15 mouse cellular contexts compared by ENCODE assay signal in genomic region chr16:97536859-97537258, GRCm38 (mm10). TPM values are rescaled to one million over a fixed set of nuclear protein-coding genes. Genes with fewer than 3 reads are reported as not detected.
DNase-seq lines count a peak whose midpoint lies in the region; ATAC-seq and TF ChIP-seq lines count a peak whose summit lies in the region.
"Had no signal": no experiment of that assay in that cellular context is flagged by ENCODE, and none has a peak within 500 bp of the region (broad histone marks: within the 10 kb centered on the region; RNA-seq: fewer than 3 reads in every experiment).

No protein-coding gene starts in this region.

- no peaks in the 10 kb centered on the region for H3K27me3 ChIP-seq in heart, embryonic 16.5 days (ENCODE audit: control insufficient read depth, insufficient read depth, low read length)
- no peaks in the 10 kb centered on the region for H3K27me3 ChIP-seq in midbrain, embryonic 12.5 days
- no peaks in the 10 kb centered on the region for H3K27me3 ChIP-seq in midbrain, postnatal 0 days (ENCODE audit: insufficient read depth, low read length)
- H3K27me3 ChIP-seq in intestine, embryonic 16.5 days (replicated peaks; ENCODE audit: control insufficient read depth, insufficient read depth, low read length), result no peaks in the 10 kb centered on the region
- no peaks in the 10 kb centered on the region for H3K27me3 ChIP-seq in small intestine, adult 2 months (ENCODE audit: control insufficient read depth, insufficient read depth, low read length)

- TF ChIP-seq CTCF in midbrain, postnatal 0 days (IDR thresholded peaks at IDR 0.05), result no peak
- TF ChIP-seq CTCF in small intestine, adult 2 months (IDR thresholded peaks at IDR 0.05; ENCODE audit: extremely low read depth, insufficient read length, insufficient replicate concordance, low read depth, low read length), result no peak; the same call in 1 of the 2 replicates

- no peak for TF ChIP-seq POLR2A in small intestine, adult 2 months (IDR thresholded peaks at IDR 0.05; ENCODE audit: low read depth, low read length)

- WGBS in heart, embryonic 16.5 days, result 26% methylated on average over 1 of the region's 1 CpGs
- WGBS in midbrain, embryonic 12.5 days, result 60% methylated on average over 1 of the region's 1 CpGs
- WGBS in midbrain, postnatal 0 days, result 82% methylated on average over 1 of the region's 1 CpGs
- 26% methylated on average over 1 of the region's 1 CpGs for WGBS in intestine, embryonic 16.5 days
- WGBS in small intestine, adult 2 months, result 8% methylated on average over 1 of the region's 1 CpGs

- no peak for DNase-seq in heart, postnatal 36 days
- no peak for DNase-seq in midbrain, postnatal 0 days (ENCODE audit: low spot score)
- no peak for DNase-seq in adrenal gland, postnatal 4 days (ENCODE audit: low spot score in 2 of 2)
- no peak for DNase-seq in kidney, postnatal 14 days
- DNase-seq: midbrain, embryonic 14.5 days; spleen, adult 18-20 months; thymus, postnatal 14 days had no signal

- peak overlapping the region; percentile 89; the same call in 1 of the 2 replicates for H3K27ac ChIP-seq in heart, embryonic 16.5 days (ENCODE audit: low read length)
- 0 out of 2 replicates have a peak overlapping the region, but pooled peaks have one; percentile 67 for H3K27ac ChIP-seq in midbrain, embryonic 12.5 days (replicated peaks)
- no peak overlapping the region for H3K27ac ChIP-seq in midbrain, postnatal 0 days (ENCODE audit: low read depth, low read length)
- peak overlapping the region; percentile 91; the same call in 1 of the 2 replicates for H3K27ac ChIP-seq in intestine, embryonic 16.5 days (ENCODE audit: low read length)
- peak overlapping the region; percentile 94; the same call in 1 of the 2 replicates for H3K27ac ChIP-seq in small intestine, adult 2 months (ENCODE audit: insufficient read depth, low read depth, low read length)

- no peak for ATAC-seq in heart, embryonic 16.5 days (replicated peaks; ENCODE audit: extremely low read depth, insufficient read depth, low FRiP score)
- ATAC-seq in midbrain, embryonic 12.5 days (ENCODE audit: low FRiP score, low read depth), result no peak
- ATAC-seq in midbrain, postnatal 0 days (ENCODE audit: low FRiP score), result no peak
- no peak for ATAC-seq in intestine, embryonic 16.5 days

- H3K9me3 ChIP-seq in heart, embryonic 16.5 days (replicated peaks; ENCODE audit: control insufficient read depth, low read length), result peaks cover 3% of the 10 kb centered on the region; the same call in 1 of the 2 replicates
- no peaks in the 10 kb centered on the region for H3K9me3 ChIP-seq in midbrain, embryonic 12.5 days
- no peaks in the 10 kb centered on the region for H3K9me3 ChIP-seq in midbrain, postnatal 0 days (ENCODE audit: low read length)
- no peaks in the 10 kb centered on the region for H3K9me3 ChIP-seq in intestine, embryonic 16.5 days (ENCODE audit: control insufficient read depth, low read length)

- peak overlapping the region; percentile 65 for H3K4me2 ChIP-seq in heart, embryonic 16.5 days (ENCODE audit: low read depth, low read length)
- no peak overlapping the region for H3K4me2 ChIP-seq in midbrain, embryonic 12.5 days (replicated peaks)
- H3K4me2 ChIP-seq in midbrain, postnatal 0 days (ENCODE audit: low read depth, low read length, poor library complexity, severe bottlenecking), result no peak overlapping the region; the same call in 1 of the 2 replicates
- H3K4me2 ChIP-seq in intestine, embryonic 16.5 days (ENCODE audit: low read depth, low read length), result no peak overlapping the region

- intact Hi-C loops in heart, postnatal 36 days (cut with DNase I), result loop anchor here (5.0 kb wide), 1 partner anchor 75 kb away; the partner anchor contains the start of gene Mx1

- no peak overlapping the region for H3K4me3 ChIP-seq in heart, embryonic 16.5 days (ENCODE audit: low read length)
- H3K4me3 ChIP-seq in midbrain, embryonic 12.5 days, result no peak overlapping the region
- H3K4me3 ChIP-seq in midbrain, postnatal 0 days (ENCODE audit: low read depth, low read length), result no peak overlapping the region
- no peak overlapping the region for H3K4me3 ChIP-seq in intestine, embryonic 16.5 days (ENCODE audit: low read length)
- peak overlapping the region; percentile 43 for H3K4me3 ChIP-seq in small intestine, adult 2 months (ENCODE audit: low read depth, low read length)

- H3K4me1 ChIP-seq in heart, embryonic 16.5 days (ENCODE audit: control insufficient read depth, insufficient read depth, low read length), result peaks cover 21% of the 10 kb centered on the region
- peaks cover 26% of the 10 kb centered on the region for H3K4me1 ChIP-seq in midbrain, embryonic 12.5 days
- no peaks in the 10 kb centered on the region; the same call in 1 of the 2 replicates for H3K4me1 ChIP-seq in midbrain, postnatal 0 days (ENCODE audit: insufficient read depth, low read length)
- peaks cover 28% of the 10 kb centered on the region for H3K4me1 ChIP-seq in intestine, embryonic 16.5 days (ENCODE audit: control insufficient read depth, insufficient read depth, low read length)
- peaks cover 30% of the 10 kb centered on the region; the same call in 1 of the 2 replicates for H3K4me1 ChIP-seq in small intestine, adult 2 months (ENCODE audit: control insufficient read depth, insufficient read depth, insufficient read length, low read length)

- H3K9ac ChIP-seq in heart, embryonic 16.5 days (ENCODE audit: low read length), result no peak overlapping the region
- H3K9ac ChIP-seq in midbrain, embryonic 12.5 days (replicated peaks), result no peak overlapping the region; the same call in 1 of the 2 replicates
- H3K9ac ChIP-seq in midbrain, postnatal 0 days (replicated peaks; ENCODE audit: low read length, poor library complexity, severe bottlenecking), result no peak overlapping the region
- H3K9ac ChIP-seq in intestine, embryonic 16.5 days (ENCODE audit: low read depth, low read length), result peak overlapping the region; percentile 36; the same call in 1 of the 2 replicates

- H3K36me3 ChIP-seq in heart, embryonic 16.5 days (ENCODE audit: control insufficient read depth, insufficient read depth), result 0 out of 2 replicates have a peak, but pooled peaks cover 2% of the 10 kb centered on the region
- H3K36me3 ChIP-seq in midbrain, embryonic 12.5 days, result no peaks in the 10 kb centered on the region
- no peaks in the 10 kb centered on the region for H3K36me3 ChIP-seq in midbrain, postnatal 0 days (ENCODE audit: insufficient read depth, low read length)
- H3K36me3 ChIP-seq in intestine, embryonic 16.5 days (ENCODE audit: control insufficient read depth, insufficient read depth, low read length), result no peaks in the 10 kb centered on the region
- H3K36me3 ChIP-seq in small intestine, adult 2 months (ENCODE audit: control insufficient read depth, insufficient read depth, low read length), result peaks cover 6% of the 10 kb centered on the region

RNA-seq across cellular contexts. Expression of gene Fam3b, which starts 22.2 kb away (rescaled TPM):
- polyA plus RNA-seq in heart, embryonic 16.5 days (2015; fragmentation: Nextera tagmentation; extraction: Ambion mirVana), result 0.14 TPM in 1 of 2 replicates, not detected in the other
- total RNA-seq in heart, postnatal 36 days (2021), result not detected
- polyA plus RNA-seq in midbrain, embryonic 12.5 days (2016; fragmentation: Nextera tagmentation; extraction: Ambion mirVana), result not detected in 2 replicates
- not detected in 2 replicates for total RNA-seq in midbrain, postnatal 0 days (2014; rRNA removed)
- not detected in 2 replicates for polyA plus RNA-seq in midbrain, postnatal 0 days (2015; fragmentation: Nextera tagmentation; extraction: Ambion mirVana)
- 1.3 and 1.7 TPM in 2 replicates for polyA plus RNA-seq in intestine, embryonic 16.5 days (2015; fragmentation: Nextera tagmentation; extraction: Ambion mirVana)
- polyA plus RNA-seq in small intestine, adult 2 months (2012; rRNA removed), result 64.5 and 78.2 TPM in 2 replicates
- not detected for total RNA-seq in adrenal gland, postnatal 4 days (2021)
- polyA plus RNA-seq: cortical plate, adult 2 months; forebrain, embryonic 16.5 days; hindbrain, embryonic 16.5 days; limb, embryonic 14.5 days; midbrain, embryonic 14.5 days had no signal

Comparison
In these comparisons a context has a peak if more than half of its experiments do, and no peak if none do; other contexts are left out.
1. RNA of gene Fam3b, which starts 22.2 kb away (polyA plus RNA-seq): 64.5 to 78.2 TPM in small intestine, adult 2 months; 1.3 to 1.7 TPM in intestine, embryonic 16.5 days, 0.14 TPM in heart, embryonic 16.5 days, not detected in midbrain, embryonic 12.5 days and not detected in midbrain, postnatal 0 days; every median in the first group is over 10 times any median in the second.